Mouse (Mus musculus): Measurements from ENCODE around the gene Specc1l. TPM values are rescaled to one million over a fixed set of nuclear protein-coding genes. Genes with fewer than 3 reads are reported as not detected.
A peak's percentile ranks its signal among the peaks of the same experiment; 100 is the strongest.

Gene Specc1l
- polyA plus RNA-seq, 1 experiment from 2014 or later: 30.9 TPM

DNA sequence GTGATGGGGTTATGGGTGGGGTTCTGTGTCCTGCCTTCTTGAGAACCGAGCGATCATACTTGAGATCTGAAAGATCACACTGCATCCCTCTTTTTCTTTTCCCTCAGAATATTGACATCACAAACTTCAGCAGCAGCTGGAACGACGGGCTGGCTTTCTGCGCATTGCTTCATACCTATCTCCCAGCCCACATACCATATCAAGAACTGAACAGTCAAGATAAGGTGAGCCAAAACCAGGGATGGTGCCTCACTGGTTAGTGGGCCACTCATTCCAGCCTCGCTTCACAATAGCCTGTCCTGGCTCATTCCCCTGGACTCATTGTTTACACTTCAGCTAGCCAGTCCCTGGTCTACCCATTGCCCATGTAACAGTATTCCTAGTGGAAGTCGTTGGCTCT lies 95.3 kb downstream of the Specc1l start:
- no peak for DNase-seq
- Histone ChIP-seq H3K36me3 (ENCODE audit: control insufficient read depth, insufficient read depth, low read length) (peaks cover 67% of the 10 kb centered on the region), H3K27ac (replicated peaks; ENCODE audit: low read depth, low read length) (no peak overlapping the region), H3K9me3 (ENCODE audit: control insufficient read depth, low read length) (no peaks in the 10 kb centered on the region), H3K4me3 (replicated peaks; ENCODE audit: low read depth, low read length) (no peak overlapping the region), H3K4me2 (ENCODE audit: low read length) (no peak overlapping the region), H3K27me3 (ENCODE audit: control insufficient read depth, insufficient read depth, low read length) (no peaks in the 10 kb centered on the region), H3K4me1 (ENCODE audit: control insufficient read depth, insufficient read depth, low read length) (no peaks in the 10 kb centered on the region), H3K9ac (replicated peaks; ENCODE audit: low read length) (no peak overlapping the region)
- WGBS: 95% methylated on average over 7 of the region's 7 CpGs
- ATAC-seq (ENCODE audit: low FRiP score, low TSS enrichment): no peak

DNA sequence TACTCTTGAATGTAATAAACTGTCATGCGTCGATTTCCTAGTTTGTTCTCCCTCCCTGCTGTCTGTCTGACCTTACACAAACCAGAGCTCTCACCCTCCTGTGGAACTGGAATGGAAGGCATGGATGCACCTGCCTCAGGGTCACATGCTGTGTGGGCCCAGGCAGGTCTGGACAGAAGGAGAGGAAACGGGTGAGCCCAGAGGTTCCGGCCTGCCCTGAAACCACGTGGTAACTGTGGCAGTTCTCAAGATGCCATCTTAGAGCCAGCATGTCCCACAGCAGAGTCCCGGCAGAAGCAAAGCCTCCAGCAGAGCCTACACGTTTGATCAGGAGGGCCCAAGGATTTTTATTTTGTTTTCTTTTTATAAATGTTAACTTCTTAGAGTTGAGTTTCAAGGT lies 100.5 kb downstream of the Specc1l start:
- ATAC-seq (ENCODE audit: low FRiP score, low TSS enrichment) (no peak), DNase-seq (no peak)
- Histone ChIP-seq H3K9ac (replicated peaks; ENCODE audit: low read length) (no peak overlapping the region), H3K27me3 (ENCODE audit: control insufficient read depth, insufficient read depth, low read length) (peaks cover 15% of the 10 kb centered on the region; the same call in 1 of the 2 replicates), H3K4me1 (ENCODE audit: control insufficient read depth, insufficient read depth, low read length) (0 out of 2 replicates have a peak, but pooled peaks cover 6% of the 10 kb centered on the region), H3K4me3 (replicated peaks; ENCODE audit: low read depth, low read length) (no peak overlapping the region), H3K36me3 (ENCODE audit: control insufficient read depth, insufficient read depth, low read length) (peaks cover 61% of the 10 kb centered on the region), H3K27ac (replicated peaks; ENCODE audit: low read depth, low read length) (no peak overlapping the region), H3K4me2 (ENCODE audit: low read length) (no peak overlapping the region), H3K9me3 (ENCODE audit: control insufficient read depth, low read length) (no peaks in the 10 kb centered on the region)
- 88% methylated on average over 7 of the region's 7 CpGs for WGBS

DNA sequence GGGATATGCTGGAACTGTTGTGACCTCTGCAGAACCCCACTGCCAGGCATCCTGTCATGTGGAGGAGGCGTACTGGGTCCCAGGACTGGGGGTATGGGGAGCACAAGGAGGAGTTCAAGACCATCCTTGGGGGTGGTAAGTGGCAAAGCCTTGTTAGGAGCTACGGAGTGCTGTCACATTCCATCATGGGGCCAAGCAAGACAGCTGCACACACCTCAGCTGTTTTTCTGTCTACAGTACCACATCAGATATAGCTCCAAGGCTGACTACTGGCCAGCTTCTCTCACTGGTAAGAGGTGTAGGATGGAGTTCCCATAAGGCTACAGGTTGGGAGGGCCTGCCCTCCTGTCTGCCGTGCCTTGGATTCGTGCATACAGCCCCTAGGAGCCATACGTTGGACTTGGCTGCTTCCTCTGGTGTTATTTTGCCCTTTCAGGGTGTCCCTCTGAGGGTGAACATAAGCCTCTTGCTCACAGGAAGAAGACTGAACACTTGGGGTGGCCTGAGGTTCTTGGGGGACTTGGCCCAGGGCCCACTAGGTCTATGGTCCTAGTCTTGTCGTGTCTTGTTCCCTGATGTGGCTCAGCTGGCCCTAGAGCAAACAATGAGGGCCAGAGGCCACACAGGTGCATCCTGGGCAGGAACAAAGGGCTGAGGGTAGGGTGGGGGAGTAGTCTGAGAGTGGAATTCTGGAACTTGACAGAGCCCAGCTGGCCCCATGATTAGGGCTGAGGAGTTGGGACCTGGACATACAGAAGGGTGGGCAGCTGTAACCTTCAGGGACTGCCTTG lies 102.5 kb downstream of the Specc1l start:
- Histone ChIP-seq H3K9ac (replicated peaks; ENCODE audit: low read length) (no peak overlapping the region), H3K4me1 (ENCODE audit: control insufficient read depth, insufficient read depth, low read length) (0 out of 2 replicates have a peak, but pooled peaks cover 6% of the 10 kb centered on the region), H3K4me3 (replicated peaks; ENCODE audit: low read depth, low read length) (no peak overlapping the region), H3K9me3 (ENCODE audit: control insufficient read depth, low read length) (no peaks in the 10 kb centered on the region), H3K4me2 (ENCODE audit: low read length) (no peak overlapping the region), H3K27ac (replicated peaks; ENCODE audit: low read depth, low read length) (no peak overlapping the region), H3K27me3 (ENCODE audit: control insufficient read depth, insufficient read depth, low read length) (peaks cover 30% of the 10 kb centered on the region; the same call in 1 of the 2 replicates), H3K36me3 (ENCODE audit: control insufficient read depth, insufficient read depth, low read length) (peaks cover 41% of the 10 kb centered on the region)
- DNase-seq (no peak), ATAC-seq (ENCODE audit: low FRiP score, low TSS enrichment) (no peak)
- WGBS: 75% methylated on average over 6 of the region's 6 CpGs

DNA sequence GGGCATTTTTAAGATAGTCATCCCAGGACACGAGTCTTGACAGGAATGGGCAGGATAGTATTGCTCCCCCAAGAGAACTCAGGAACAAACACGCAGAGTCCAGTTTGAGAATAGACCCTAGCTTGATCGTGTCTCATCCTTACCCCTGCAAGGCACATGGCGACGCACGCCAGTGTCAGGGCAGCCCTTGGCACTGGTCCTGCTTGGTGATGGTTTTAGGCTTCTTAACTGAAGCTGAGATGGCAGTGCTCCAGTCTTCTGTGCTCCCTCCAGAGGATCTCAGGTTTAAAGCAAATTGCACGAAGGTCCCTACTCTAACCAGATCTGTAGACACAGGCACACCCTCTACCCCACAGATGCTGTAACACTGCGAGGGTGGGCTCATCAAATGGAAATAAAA lies 103.9 kb downstream of the Specc1l start:
- H3K9ac ChIP-seq (replicated peaks; ENCODE audit: low read length): no peak overlapping the region
- no peak for ATAC-seq (ENCODE audit: low FRiP score, low TSS enrichment)
- H3K4me2 ChIP-seq (ENCODE audit: low read length): no peak overlapping the region
- no peak overlapping the region for H3K4me3 ChIP-seq (replicated peaks; ENCODE audit: low read depth, low read length)
- H3K9me3 ChIP-seq (ENCODE audit: control insufficient read depth, low read length): no peaks in the 10 kb centered on the region
- 82% methylated on average over 8 of the region's 8 CpGs for WGBS
- peaks cover 30% of the 10 kb centered on the region; the same call in 1 of the 2 replicates for H3K27me3 ChIP-seq (ENCODE audit: control insufficient read depth, insufficient read depth, low read length)
- peaks cover 27% of the 10 kb centered on the region for H3K36me3 ChIP-seq (ENCODE audit: control insufficient read depth, insufficient read depth, low read length)
- DNase-seq: peak; percentile 27
- H3K4me1 ChIP-seq (ENCODE audit: control insufficient read depth, insufficient read depth, low read length): 0 out of 2 replicates have a peak, but pooled peaks cover 6% of the 10 kb centered on the region
- no peak overlapping the region for H3K27ac ChIP-seq (replicated peaks; ENCODE audit: low read depth, low read length)

DNA sequence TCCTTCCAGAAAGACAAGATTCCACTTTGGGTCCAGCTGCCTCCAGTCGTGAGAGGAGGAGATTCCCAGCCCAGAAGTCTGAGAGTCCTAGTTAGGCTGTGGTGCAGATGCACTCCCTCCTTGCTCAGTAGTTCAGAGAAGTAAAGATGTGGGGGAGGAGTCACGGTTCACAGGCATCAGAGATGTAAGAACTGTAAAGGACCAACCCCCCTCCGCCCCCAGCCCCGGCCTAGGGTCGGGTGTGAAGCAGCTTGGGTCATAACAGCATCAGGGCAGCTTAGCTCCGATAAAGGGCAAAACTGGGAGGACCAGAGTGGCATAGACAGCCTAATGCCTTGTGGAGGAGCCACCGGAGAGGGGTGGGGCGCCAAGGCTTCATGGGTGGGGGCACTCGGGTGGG lies 104.6 kb downstream of the Specc1l start:
- H3K27me3 ChIP-seq (ENCODE audit: control insufficient read depth, insufficient read depth, low read length): peaks cover 30% of the 10 kb centered on the region; the same call in 1 of the 2 replicates
- H3K4me3 ChIP-seq (replicated peaks; ENCODE audit: low read depth, low read length): peak overlapping the region; percentile 36
- no peaks in the 10 kb centered on the region for H3K9me3 ChIP-seq (ENCODE audit: control insufficient read depth, low read length)
- 0 out of 2 replicates have a peak, but pooled peaks cover 6% of the 10 kb centered on the region for H3K4me1 ChIP-seq (ENCODE audit: control insufficient read depth, insufficient read depth, low read length)
- H3K4me2 ChIP-seq (ENCODE audit: low read length): peak overlapping the region; percentile 54
- peaks cover 20% of the 10 kb centered on the region for H3K36me3 ChIP-seq (ENCODE audit: control insufficient read depth, insufficient read depth, low read length)
- H3K27ac ChIP-seq (replicated peaks; ENCODE audit: low read depth, low read length): no peak overlapping the region
- ATAC-seq (ENCODE audit: low FRiP score, low TSS enrichment) (peak; percentile 5), DNase-seq (peak; percentile 25)
- peak overlapping the region; percentile 37; the same call in 1 of the 2 replicates for H3K9ac ChIP-seq (replicated peaks; ENCODE audit: low read length)
- WGBS: 7% methylated on average over 9 of the region's 9 CpGs

DNA sequence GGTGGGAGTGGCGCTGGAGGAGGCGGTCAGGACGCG lies 104.8 kb downstream of the Specc1l start, which contains the start of gene Adora2a:
Adora2a (plus strand) TSS at position 6 of the 36 bp plus-strand sequence.
- Histone ChIP-seq H3K4me2 (ENCODE audit: low read length) (peak within 1 kb of the TSS; percentile 54), H3K27me3 (ENCODE audit: control insufficient read depth, insufficient read depth, low read length) (peaks cover 30% of the 10 kb centered on the region; the same call in 1 of the 2 replicates), H3K27ac (replicated peaks; ENCODE audit: low read depth, low read length) (no peak within 1 kb of the TSS), H3K36me3 (ENCODE audit: control insufficient read depth, insufficient read depth, low read length) (peaks cover 18% of the 10 kb centered on the region), H3K9ac (replicated peaks; ENCODE audit: low read length) (peak within 1 kb of the TSS; percentile 37), H3K4me1 (ENCODE audit: control insufficient read depth, insufficient read depth, low read length) (0 out of 2 replicates have a peak, but pooled peaks cover 6% of the 10 kb centered on the region), H3K9me3 (ENCODE audit: control insufficient read depth, low read length) (no peaks in the 10 kb centered on the region), H3K4me3 (replicated peaks; ENCODE audit: low read depth, low read length) (peak within 1 kb of the TSS; percentile 36)
- no peak for DNase-seq
- WGBS: 4% methylated on average over 4 of the region's 4 CpGs
- no peak for ATAC-seq (ENCODE audit: low FRiP score, low TSS enrichment)

DNA sequence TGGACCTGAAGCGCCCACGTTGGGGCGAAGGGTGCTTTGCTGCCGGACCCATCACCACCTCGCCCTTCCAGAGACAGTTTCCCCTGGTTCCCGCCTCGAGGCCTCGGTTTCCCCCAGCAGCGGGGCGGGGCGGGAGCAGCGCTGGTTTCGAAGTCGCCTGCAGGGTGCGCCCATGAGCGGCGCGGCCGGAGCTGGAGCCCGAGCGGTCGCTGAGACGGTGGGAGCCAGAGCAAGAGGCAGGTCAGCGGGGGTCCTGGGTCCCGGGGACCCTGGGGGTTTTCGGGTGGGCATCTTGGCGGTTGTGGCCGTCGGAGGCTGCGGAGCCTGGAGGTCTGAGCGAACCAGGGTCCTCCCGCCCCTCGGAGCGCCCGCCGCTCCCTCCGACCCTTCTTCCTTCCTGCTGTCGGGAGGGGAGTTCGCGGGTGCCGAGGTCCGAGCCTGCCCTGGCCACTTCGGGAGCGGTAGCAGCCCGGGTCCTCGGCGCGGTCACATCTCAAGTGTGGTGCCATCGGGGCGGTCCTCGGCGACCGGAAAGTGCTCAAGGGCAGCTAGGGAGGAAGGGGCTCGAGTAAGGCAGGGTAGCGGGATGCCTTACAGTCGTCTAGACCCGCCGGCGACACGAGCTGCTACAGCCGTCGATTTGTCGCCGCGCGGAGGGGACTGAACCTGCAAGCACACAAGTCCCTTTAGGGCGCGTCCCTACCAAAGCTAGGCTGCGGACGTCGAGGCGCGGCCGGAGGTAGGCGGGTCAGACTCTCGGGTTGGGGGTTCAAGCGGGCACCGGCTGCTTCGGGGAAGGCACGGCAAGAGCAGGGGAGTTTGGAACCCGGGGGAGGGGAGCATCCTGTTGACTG lies 105.3 kb downstream of the Specc1l start:
- H3K4me2 ChIP-seq (ENCODE audit: low read length): peak overlapping the region; percentile 54
- H3K36me3 ChIP-seq (ENCODE audit: control insufficient read depth, insufficient read depth, low read length): peaks cover 14% of the 10 kb centered on the region
- peaks cover 30% of the 10 kb centered on the region; the same call in 1 of the 2 replicates for H3K27me3 ChIP-seq (ENCODE audit: control insufficient read depth, insufficient read depth, low read length)
- peak overlapping the region; percentile 36 for H3K4me3 ChIP-seq (replicated peaks; ENCODE audit: low read depth, low read length)
- H3K9ac ChIP-seq (replicated peaks; ENCODE audit: low read length): peak overlapping the region; percentile 37
- no peaks in the 10 kb centered on the region for H3K9me3 ChIP-seq (ENCODE audit: control insufficient read depth, low read length)
- DNase-seq (peak; percentile 79), ATAC-seq (ENCODE audit: low FRiP score, low TSS enrichment) (peak; percentile 71)
- under 1% methylated on average over 81 of the region's 81 CpGs for WGBS
- 0 out of 2 replicates have a peak, but pooled peaks cover 6% of the 10 kb centered on the region for H3K4me1 ChIP-seq (ENCODE audit: control insufficient read depth, insufficient read depth, low read length)
- H3K27ac ChIP-seq (replicated peaks; ENCODE audit: low read depth, low read length): no peak overlapping the region

DNA sequence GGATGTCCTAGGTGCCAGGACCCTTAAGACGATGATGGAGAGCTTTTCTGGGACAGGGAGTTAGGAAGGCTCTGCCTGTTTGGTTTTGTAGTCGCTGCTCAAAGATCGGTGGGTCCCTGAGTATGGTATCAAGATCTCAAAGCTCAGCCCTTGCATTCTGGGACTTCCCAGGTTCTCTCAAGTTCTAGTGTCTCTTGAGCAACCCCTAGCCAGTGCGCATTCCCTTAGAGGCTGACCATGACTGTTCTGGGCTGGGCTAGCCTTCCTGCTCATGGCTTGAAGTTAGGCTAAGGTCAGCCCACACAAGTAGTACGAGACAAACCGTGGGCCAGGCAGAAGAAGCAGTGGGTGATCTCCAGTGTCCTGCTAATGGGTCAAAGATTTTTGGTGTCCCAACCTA lies 106.3 kb downstream of the Specc1l start:
- Histone ChIP-seq H3K27me3 (ENCODE audit: control insufficient read depth, insufficient read depth, low read length) (peaks cover 30% of the 10 kb centered on the region; the same call in 1 of the 2 replicates), H3K9me3 (ENCODE audit: control insufficient read depth, low read length) (no peaks in the 10 kb centered on the region), H3K9ac (replicated peaks; ENCODE audit: low read length) (no peak overlapping the region), H3K4me1 (ENCODE audit: control insufficient read depth, insufficient read depth, low read length) (0 out of 2 replicates have a peak, but pooled peaks cover 6% of the 10 kb centered on the region), H3K4me2 (ENCODE audit: low read length) (peak overlapping the region; percentile 4; the same call in 1 of the 2 replicates), H3K27ac (replicated peaks; ENCODE audit: low read depth, low read length) (no peak overlapping the region), H3K36me3 (ENCODE audit: control insufficient read depth, insufficient read depth, low read length) (peaks cover 5% of the 10 kb centered on the region; the same call in 1 of the 2 replicates), H3K4me3 (replicated peaks; ENCODE audit: low read depth, low read length) (0 out of 2 replicates have a peak overlapping the region, but pooled peaks have one; percentile 36)
- ATAC-seq (ENCODE audit: low FRiP score, low TSS enrichment) (no peak), DNase-seq (no peak)
- WGBS: 87% methylated on average over 6 of the region's 6 CpGs
